Mouse (Mus musculus): Measurements from ENCODE around the gene Tdgf1.

The Tdgf1 gene

GRCm38 (mm10) chr9:110945926-110946325 lies at the start of gene Tdgf1:
Tdgf1 (minus strand) TSS chr9:110946158.
- DNase-seq: no peak

- peak; percentile 74 to 76 for DNase-seq
Measured at GRCm38 (mm10) chr9:110994716-110995172, 48.8 kb upstream of the Tdgf1 start.

GRCm38 (mm10) chr9:110993281-110993709 lies 47.3 kb upstream of the Tdgf1 start:
- no peak for DNase-seq

GRCm38 (mm10) chr9:110990204-110990603 lies 44.2 kb upstream of the Tdgf1 start, which contains the start of gene Rtp3:
Rtp3 (minus strand) TSS chr9:110990583.
- no peak for DNase-seq

GRCm38 (mm10) chr9:110989543-110989942 lies 43.6 kb upstream of the Tdgf1 start:
- no peak for DNase-seq

- DNase-seq: no peak
Measured at GRCm38 (mm10) chr9:110989141-110989540, 43.2 kb upstream of the Tdgf1 start.

- DNase-seq: no peak
Measured at GRCm38 (mm10) chr9:110988078-110988477, 42.1 kb upstream of the Tdgf1 start.

- no peak for DNase-seq
Measured at GRCm38 (mm10) chr9:110987331-110987730, 41.4 kb upstream of the Tdgf1 start.

GRCm38 (mm10) chr9:110985951-110986350 lies 40.0 kb upstream of the Tdgf1 start:
- DNase-seq: peak; percentile 15 to 37

- no peak for DNase-seq
Measured at GRCm38 (mm10) chr9:110985541-110985940, 39.6 kb upstream of the Tdgf1 start.

GRCm38 (mm10) chr9:110984096-110984495 lies 38.1 kb upstream of the Tdgf1 start:
- DNase-seq: no peak

GRCm38 (mm10) chr9:110982351-110982750 lies 36.4 kb upstream of the Tdgf1 start:
- no peak for DNase-seq

- DNase-seq: no peak
Measured at GRCm38 (mm10) chr9:110979411-110979810, 33.5 kb upstream of the Tdgf1 start.

- no peak for DNase-seq
Measured at GRCm38 (mm10) chr9:110965910-110966231, 19.9 kb upstream of the Tdgf1 start.

GRCm38 (mm10) chr9:110965062-110965909 lies 19.3 kb upstream of the Tdgf1 start:
- DNase-seq: peak; percentile 56 to 67

- DNase-seq: no peak
Measured at GRCm38 (mm10) chr9:110963566-110964115, 17.7 kb upstream of the Tdgf1 start.

GRCm38 (mm10) chr9:110961386-110961785 lies 15.4 kb upstream of the Tdgf1 start:
- no peak for DNase-seq

GRCm38 (mm10) chr9:110960230-110961149 lies 14.5 kb upstream of the Tdgf1 start:
- no peak for DNase-seq

- no peak for DNase-seq
Measured at GRCm38 (mm10) chr9:110959669-110960068, 13.7 kb upstream of the Tdgf1 start.

- no peak for DNase-seq
Measured at GRCm38 (mm10) chr9:110955962-110956361, 10.0 kb upstream of the Tdgf1 start.

- DNase-seq: no peak
Measured at GRCm38 (mm10) chr9:110954681-110955445, 8.9 kb upstream of the Tdgf1 start.

Measured in B cell, adult 2 months (primary cell).